Comparison of ENCODE assay signal across 9 mouse cellular contexts in genomic region chr7:145047771-145048480, GRCm38 (mm10).
DNase-seq lines count a peak whose midpoint lies in the region; ATAC-seq and TF ChIP-seq lines count a peak whose summit lies in the region.
"Had no signal": no experiment of that assay in that cellular context is flagged by ENCODE, and none has a peak within 500 bp of the region (broad histone marks: within the 10 kb centered on the region; RNA-seq: fewer than 3 reads in every experiment).

No protein-coding gene starts in this region.

- peak overlapping the region; percentile 32; the same call in 1 of the 2 replicates for H3K27ac ChIP-seq in lung, embryonic 14.5 days (ENCODE audit: low read depth)
- H3K27ac ChIP-seq in kidney, postnatal 0 days = no peak overlapping the region
- peak overlapping the region; percentile 47 for H3K27ac ChIP-seq in thymus, adult 2 months (ENCODE audit: control insufficient read depth, insufficient read depth, low read length)

- peak; percentile 54 for DNase-seq in lung, embryonic 14.5 days
- DNase-seq in lung, postnatal 25 days (ENCODE audit: low spot score) = no peak
- DNase-seq in kidney, postnatal 0 days (ENCODE audit: low spot score) = peak; percentile 53
- DNase-seq in thymus, adult 2 months = peak; percentile 68
- DNase-seq in retina, postnatal 1 day = no peak
- DNase-seq in T-cell, adult 2 months (ENCODE audit: low spot score) = no peak
- DNase-seq: right cerebral cortex, postnatal 4 days had no signal

- no peak for TF ChIP-seq POLR2A in thymus, adult 2 months (IDR thresholded peaks at IDR 0.05; ENCODE audit: control insufficient read depth, extremely low read depth, insufficient read depth, low read length, poor library complexity)

- whole genome bisulfite sequencing in lung, embryonic 14.5 days = 54% methylated on average over 7 of the region's 7 CpGs
- WGBS in kidney, postnatal 0 days = 54% methylated on average over 7 of the region's 7 CpGs
- 6% methylated on average over 7 of the region's 7 CpGs for WGBS in thymus, adult 2 months

- no peak overlapping the region for H3K4me3 ChIP-seq in lung, embryonic 14.5 days (ENCODE audit: low read depth, low read length)
- H3K4me3 ChIP-seq in kidney, postnatal 0 days (replicated peaks; ENCODE audit: low read depth, low read length) = no peak overlapping the region
- H3K4me3 ChIP-seq in thymus, adult 2 months (ENCODE audit: control insufficient read depth, insufficient read depth, low read length) = 0 out of 2 replicates have a peak overlapping the region, but pooled peaks have one; percentile 5

- H3K9ac ChIP-seq in lung, embryonic 14.5 days = no peak overlapping the region
- H3K9ac ChIP-seq in kidney, postnatal 0 days (ENCODE audit: low read depth, low read length) = 0 out of 2 replicates have a peak overlapping the region, but pooled peaks have one; percentile 8

- no peaks in the 10 kb centered on the region for H3K36me3 ChIP-seq in lung, embryonic 14.5 days (ENCODE audit: insufficient read depth)
- H3K36me3 ChIP-seq in kidney, postnatal 0 days (ENCODE audit: insufficient read depth, low read length) = no peaks in the 10 kb centered on the region
- no peaks in the 10 kb centered on the region for H3K36me3 ChIP-seq in thymus, adult 2 months (ENCODE audit: control insufficient read depth, insufficient read depth, low read length)

- no peak for TF ChIP-seq CTCF in lung, embryonic 14.5 days (IDR thresholded peaks at IDR 0.05; ENCODE audit: low read depth)
- no peak for TF ChIP-seq CTCF in kidney, postnatal 0 days (IDR thresholded peaks at IDR 0.05; ENCODE audit: low read depth)
- no peak for TF ChIP-seq CTCF in thymus, adult 2 months (IDR thresholded peaks at IDR 0.05; ENCODE audit: borderline replicate concordance, control insufficient read depth, extremely low read depth, insufficient read depth, low read length, poor library complexity)

- peaks cover 6% of the 10 kb centered on the region; the same call in 1 of the 2 replicates for H3K4me1 ChIP-seq in lung, embryonic 14.5 days (ENCODE audit: insufficient read depth)
- peaks cover 9% of the 10 kb centered on the region; the same call in 1 of the 2 replicates for H3K4me1 ChIP-seq in kidney, postnatal 0 days (replicated peaks; ENCODE audit: insufficient read depth, low read length)
- peaks cover 20% of the 10 kb centered on the region for H3K4me1 ChIP-seq in thymus, adult 2 months (replicated peaks; ENCODE audit: control insufficient read depth, insufficient read depth, low read length)

- no peaks in the 10 kb centered on the region for H3K9me3 ChIP-seq in lung, embryonic 14.5 days (ENCODE audit: low read depth, low read length)
- H3K9me3 ChIP-seq in kidney, postnatal 0 days (replicated peaks; ENCODE audit: low read length) = no peaks in the 10 kb centered on the region

- peak; percentile 52 for ATAC-seq in lung, embryonic 14.5 days (ENCODE audit: insufficient read depth)
- ATAC-seq in granulocyte monocyte progenitor cell, adult 5-6 weeks (replicated peaks; ENCODE audit: poor library complexity, severe bottlenecking) = peak; percentile 54
- ATAC-seq in kidney, postnatal 0 days (replicated peaks; ENCODE audit: low FRiP score, low read depth) = no peak
- ATAC-seq in erythroid progenitor cell, adult 5-6 weeks (replicated peaks; ENCODE audit: low FRiP score, poor library complexity, severe bottlenecking) = no peak

- no peak overlapping the region for H3K4me2 ChIP-seq in lung, embryonic 14.5 days
- no peak overlapping the region for H3K4me2 ChIP-seq in kidney, postnatal 0 days (ENCODE audit: low read length)

- no peaks in the 10 kb centered on the region for H3K27me3 ChIP-seq in lung, embryonic 14.5 days (ENCODE audit: insufficient read depth, low read length)
- no peaks in the 10 kb centered on the region for H3K27me3 ChIP-seq in kidney, postnatal 0 days (ENCODE audit: insufficient read depth, low read length)
- no peaks in the 10 kb centered on the region for H3K27me3 ChIP-seq in thymus, adult 2 months (ENCODE audit: control insufficient read depth, insufficient read depth, low read length)

Comparison
In these comparisons a context has a peak if more than half of its experiments do, and no peak if none do; other contexts are left out.
1. DNase-seq: peak in lung, embryonic 14.5 days (single experiment), kidney, postnatal 0 days (single experiment) and thymus, adult 2 months (single experiment); none in lung, postnatal 25 days (single experiment), retina, postnatal 1 day (single experiment) and T-cell, adult 2 months (single experiment).
2. ATAC-seq: peak in lung, embryonic 14.5 days (single experiment) and granulocyte monocyte progenitor cell, adult 5-6 weeks (single experiment); none in kidney, postnatal 0 days (single experiment) and erythroid progenitor cell, adult 5-6 weeks (single experiment).